Mouse (Mus musculus): ENCODE results near the gene Hspa12b.

GRCm38 (mm10) chr2:131088581-131088980, 38.5 kb upstream of the Hspa12b start:
- TF ChIP-seq POLR2A (IDR thresholded peaks at IDR 0.05; ENCODE audit: borderline replicate concordance, insufficient read depth, low read length) = no peak
- no peak for TF ChIP-seq CTCF (IDR thresholded peaks at IDR 0.05; ENCODE audit: borderline replicate concordance, insufficient read depth, low read depth, low read length)

Measured in cerebellum, adult 2 months (tissue).